Mouse (Mus musculus): Measurements from ENCODE around the gene Tex264.

GRCm38 (mm10) chr9:106664433-106664832, 21.3 kb downstream of the Tex264 start:
- no peak for TF ChIP-seq CTCF (IDR thresholded peaks at IDR 0.05; ENCODE audit: control insufficient read depth, insufficient read depth, insufficient replicate concordance, low read depth, low read length)
- no peak for TF ChIP-seq POLR2A (IDR thresholded peaks at IDR 0.05; ENCODE audit: control insufficient read depth, low read depth, low read length)
